Mouse (Mus musculus) lung, adult 18-20 months (tissue): ENCODE measurements at regions not wholly inside any gene's neighbourhood (a gene's known extent, or its start where the extent isn't known, plus 50 kb on each side); places are given as distances from the start of the nearest gene placed in this dataset.
A peak's percentile ranks its signal among the peaks of the same experiment; 100 is the strongest.

Source experiments
- DNase-seq, 2 experiments: peaks; one replicate each; pipeline ENCODE4 v3.0.0; 2022; ENCODE audit warnings: mixed read lengths in 2 of 2

- DNase-seq, result no peak
Observed at GRCm38 (mm10) chr6:51236077-51236740, 196.3 kb upstream of the Nfe2l3 start.

GRCm38 (mm10) chr6:51240039-51240438 lies 192.4 kb upstream of the Nfe2l3 start:
- no peak for DNase-seq

- no peak for DNase-seq
Observed at GRCm38 (mm10) chr6:51250233-51250632, 182.2 kb upstream of the Nfe2l3 start.

- no peak for DNase-seq
Observed at GRCm38 (mm10) chr6:51251432-51251831, 181.0 kb upstream of the Nfe2l3 start.

- DNase-seq, result no peak
Observed at GRCm38 (mm10) chr6:51252721-51253120, 179.7 kb upstream of the Nfe2l3 start.

GRCm38 (mm10) chr6:51256631-51257030 lies 175.8 kb upstream of the Nfe2l3 start:
- DNase-seq, result no peak

- no peak for DNase-seq
Observed at GRCm38 (mm10) chr6:51257524-51257923, 174.9 kb upstream of the Nfe2l3 start.

- DNase-seq, result no peak
Observed at GRCm38 (mm10) chr6:51258304-51258703, 174.2 kb upstream of the Nfe2l3 start.

GRCm38 (mm10) chr6:51263595-51263994 lies 168.9 kb upstream of the Nfe2l3 start:
- no peak for DNase-seq

GRCm38 (mm10) chr6:51265329-51265728 lies 167.1 kb upstream of the Nfe2l3 start:
- no peak for DNase-seq

GRCm38 (mm10) chr6:51266721-51267120 lies 165.7 kb upstream of the Nfe2l3 start:
- DNase-seq, result no peak

GRCm38 (mm10) chr6:51267888-51268287 lies 164.6 kb upstream of the Nfe2l3 start:
- DNase-seq, result no peak

GRCm38 (mm10) chr6:51268931-51269330 lies 163.5 kb upstream of the Nfe2l3 start:
- no peak for DNase-seq

GRCm38 (mm10) chr6:51269617-51270016 lies 162.9 kb upstream of the Nfe2l3 start:
- no peak for DNase-seq

GRCm38 (mm10) chr6:51270216-51271127 lies 162.0 kb upstream of the Nfe2l3 start:
- DNase-seq, result peak; percentile 84 to 91

GRCm38 (mm10) chr6:51271128-51271480 lies 161.4 kb upstream of the Nfe2l3 start:
- no peak for DNase-seq

- no peak for DNase-seq
Observed at GRCm38 (mm10) chr6:51272136-51272736, 160.2 kb upstream of the Nfe2l3 start.

GRCm38 (mm10) chr6:51279491-51279890 lies 153.0 kb upstream of the Nfe2l3 start:
- no peak for DNase-seq

GRCm38 (mm10) chr6:51280231-51280630 lies 152.2 kb upstream of the Nfe2l3 start:
- no peak for DNase-seq

GRCm38 (mm10) chr6:51283916-51284706 lies 148.4 kb upstream of the Nfe2l3 start:
- DNase-seq, result no peak

- DNase-seq, result no peak
Observed at GRCm38 (mm10) chr6:51284881-51285280, 147.6 kb upstream of the Nfe2l3 start.

- no peak for DNase-seq
Observed at GRCm38 (mm10) chr6:51286836-51287235, 145.6 kb upstream of the Nfe2l3 start.

GRCm38 (mm10) chr6:51287383-51287782 lies 145.1 kb upstream of the Nfe2l3 start:
- DNase-seq, result no peak
